Mouse (Mus musculus): ENCODE measurements at regions not wholly inside any gene's neighbourhood (a gene's known extent, or its start where the extent isn't known, plus 50 kb on each side); places are given as distances from the start of the nearest gene placed in this dataset.

GRCm38 (mm10) chr1:128765142-128765541 lies 173.0 kb upstream of the Cxcr4 start:
- TF ChIP-seq CTCF (IDR thresholded peaks at IDR 0.05; ENCODE audit: low read depth) (no peak), EP300 (IDR thresholded peaks at IDR 0.05; ENCODE audit: low read depth) (no peak)

All from heart, postnatal 0 days (tissue).